Mouse (Mus musculus): ENCODE results near the gene Tmem189.

The Tmem189 gene

GRCm38 (mm10) chr2:167689501-167690218 is at the start of gene Tmem189:
TSS of gene Tmem189 (minus strand) at chr2:167689822.
- no peak for DNase-seq (ENCODE audit: low read depth, low spot score)

- DNase-seq (ENCODE audit: low read depth, low spot score): no peak
Measured at GRCm38 (mm10) chr2:167739030-167739429, 49.4 kb upstream of the Tmem189 start.

GRCm38 (mm10) chr2:167734861-167735260 is 45.2 kb upstream of the Tmem189 start:
- DNase-seq (ENCODE audit: low read depth, low spot score): no peak

- DNase-seq (ENCODE audit: low read depth, low spot score): no peak
Measured at GRCm38 (mm10) chr2:167731149-167731548, 41.5 kb upstream of the Tmem189 start.

GRCm38 (mm10) chr2:167730036-167730435 is 40.4 kb upstream of the Tmem189 start:
- no peak for DNase-seq (ENCODE audit: low read depth, low spot score)

GRCm38 (mm10) chr2:167727161-167727560 is 37.5 kb upstream of the Tmem189 start:
- DNase-seq (ENCODE audit: low read depth, low spot score): no peak

GRCm38 (mm10) chr2:167725879-167726278 is 36.3 kb upstream of the Tmem189 start:
- no peak for DNase-seq (ENCODE audit: low read depth, low spot score)

- DNase-seq (ENCODE audit: low read depth, low spot score): no peak
Measured at GRCm38 (mm10) chr2:167723589-167724206, 34.1 kb upstream of the Tmem189 start.

GRCm38 (mm10) chr2:167722538-167722937 is 32.9 kb upstream of the Tmem189 start:
- DNase-seq (ENCODE audit: low read depth, low spot score): no peak

- DNase-seq (ENCODE audit: low read depth, low spot score): no peak
Measured at GRCm38 (mm10) chr2:167721159-167721882, 31.7 kb upstream of the Tmem189 start.

GRCm38 (mm10) chr2:167719520-167719919 is 29.9 kb upstream of the Tmem189 start:
- DNase-seq (ENCODE audit: low read depth, low spot score): no peak

- no peak for DNase-seq (ENCODE audit: low read depth, low spot score)
Measured at GRCm38 (mm10) chr2:167717208-167717607, 27.6 kb upstream of the Tmem189 start.

- no peak for DNase-seq (ENCODE audit: low read depth, low spot score)
Measured at GRCm38 (mm10) chr2:167715008-167715407, 25.4 kb upstream of the Tmem189 start.

GRCm38 (mm10) chr2:167714298-167714697 is 24.7 kb upstream of the Tmem189 start:
- no peak for DNase-seq (ENCODE audit: low read depth, low spot score)

GRCm38 (mm10) chr2:167712872-167713821 is 23.5 kb upstream of the Tmem189 start:
- DNase-seq (ENCODE audit: low read depth, low spot score): no peak

GRCm38 (mm10) chr2:167710574-167710973 is 21.0 kb upstream of the Tmem189 start:
- DNase-seq (ENCODE audit: low read depth, low spot score): no peak

GRCm38 (mm10) chr2:167709969-167710368 is 20.3 kb upstream of the Tmem189 start:
- no peak for DNase-seq (ENCODE audit: low read depth, low spot score)

GRCm38 (mm10) chr2:167708373-167708772 is 18.8 kb upstream of the Tmem189 start:
- DNase-seq (ENCODE audit: low read depth, low spot score): no peak

GRCm38 (mm10) chr2:167706183-167706939 is 16.7 kb upstream of the Tmem189 start:
- no peak for DNase-seq (ENCODE audit: low read depth, low spot score)

- no peak for DNase-seq (ENCODE audit: low read depth, low spot score)
Measured at GRCm38 (mm10) chr2:167704409-167704808, 14.8 kb upstream of the Tmem189 start.

- DNase-seq (ENCODE audit: low read depth, low spot score): no peak
Measured at GRCm38 (mm10) chr2:167702126-167702525, 12.5 kb upstream of the Tmem189 start.
